Mouse (Mus musculus) heart, adult 2 months (tissue): ENCODE results near the gene Abca7. TPM values are rescaled to one million over a fixed set of nuclear protein-coding genes. Genes with fewer than 3 reads are reported as not detected.
"Not testable (repeated sequence)": the region's sequence is repeated elsewhere in the genome, so short reads cannot be mapped to it uniquely, and the experiment has no call there.

Experiments
- DNase-seq, 2 experiments: peaks; one replicate each; pipeline ENCODE4 v3.0.0; 2021
- H3K27ac ChIP-seq: fragments of 200-600 bp; 2 replicates; pipeline ENCODE4 v1.8.1; 2022
- H3K27me3 ChIP-seq: fragments of 200-500 bp; 2 replicates; pipeline ENCODE4 v1.6.1; 2012; ENCODE audit warnings: mild to moderate bottlenecking, low read length, inconsistent platforms, mixed read lengths; ENCODE audit not compliant: control insufficient read depth, insufficient read depth
- H3K36me3 ChIP-seq: fragments of 200-500 bp; 2 replicates; pipeline ENCODE4 v1.6.1; 2012; ENCODE audit warnings: low read length, inconsistent platforms; ENCODE audit not compliant: control insufficient read depth, insufficient read depth
- H3K4me1 ChIP-seq: fragments of 200-500 bp; 2 replicates; pipeline ENCODE4 v1.6.1; 2011; ENCODE audit warnings: low read length; ENCODE audit not compliant: control insufficient read depth, insufficient read depth
- H3K4me3 ChIP-seq: fragments of 200-600 bp; 2 replicates; pipeline ENCODE4 v1.8.1; 2022
- H3K79me2 ChIP-seq: fragments of 200-500 bp; replicated peaks from 2 replicates; pipeline ENCODE4 v1.6.1; 2012; ENCODE audit warnings: mild to moderate bottlenecking, inconsistent platforms, low read length, moderate library complexity, mixed read lengths; ENCODE audit not compliant: control insufficient read depth, insufficient read depth
- H3K9ac ChIP-seq: fragments of 200-500 bp; 2 replicates; pipeline ENCODE4 v1.6.1; 2012; ENCODE audit warnings: low read depth, mild to moderate bottlenecking, control low read depth, inconsistent platforms, low read length, mixed read lengths
- CTCF ChIP-seq: fragments of 200-600 bp; IDR thresholded peaks from 2 replicates; pipeline ENCODE4 v1.8.1; 2022; ENCODE audit warnings: antibody characterized with exemption, mild to moderate bottlenecking, moderate library complexity
- EP300 ChIP-seq: fragments of 200-500 bp; IDR thresholded peaks from 2 replicates; pipeline ENCODE4 v1.6.1; 2011; ENCODE audit warnings: low read depth, low read length, control low read depth; ENCODE audit not compliant: insufficient read depth
- POLR2A ChIP-seq: fragments of 200-500 bp; IDR thresholded peaks from 2 replicates; pipeline ENCODE4 v1.6.1; 2011; ENCODE audit warnings: mild to moderate bottlenecking, low read depth, low read length, control low read depth; ENCODE audit not compliant: insufficient read depth
- WGBS: fragments of 180-500 bp; shearing (Covaris S2); methylation state at CpG from one replicate; pipeline ENCODE4 v1.1.7; 2018; 5-methylcytosine and 5-hydroxymethylcytosine counted together
- intact Hi-C: fragments of 180-260 bp; cut with DNase I; formaldehyde crosslinking; loops from one replicate; pipeline ENCODE4 v1.15.1; 2025
- polyA plus RNA-seq: library from polyadenylated mRNA; depleted of rRNA; stranded (reverse); fragments of >200 nt; gene quantifications from 2 replicates; pipeline ENCODE4 v1.2.3, GENCODE M21; 2012
- total RNA-seq, 2 experiments: library from RNA; stranded (reverse); gene quantifications; 2 replicates each; pipeline ENCODE4 v1.2.3; 2021

Gene Abca7
- total and polyA plus RNA-seq, 3 experiments: 6.6 to 9.2 (median 8.0) TPM

- 15% methylated on average over 9 of the region's 9 CpGs for WGBS
- Histone ChIP-seq H3K4me3 (no peak overlapping the region), H3K36me3 (peaks cover 2% of the 10 kb centered on the region; the same call in 1 of the 2 replicates), H3K79me2 (no peaks in the 10 kb centered on the region), H3K27ac (peak overlapping the region; percentile 85), H3K27me3 (no peaks in the 10 kb centered on the region), H3K9ac (no peak overlapping the region), H3K4me1 (peaks cover 32% of the 10 kb centered on the region)
- intact Hi-C loops: no loop called here
- TF ChIP-seq CTCF (peak; percentile 76), POLR2A (0 out of 2 replicates have a peak, but pooled peaks have one; percentile 14), EP300 (peak; percentile 71)
- DNase-seq: peak; percentile 59 to 69
Measured at GRCm38 (mm10) chr10:80033511-80034391, 37.5 kb downstream of the Abca7 start.

- peak; percentile 85 for TF ChIP-seq EP300
- peak; percentile 55 for TF ChIP-seq POLR2A
- no peak for TF ChIP-seq CTCF
- H3K4me3 ChIP-seq: no peak overlapping the region
- peaks cover 2% of the 10 kb centered on the region; the same call in 1 of the 2 replicates for H3K36me3 ChIP-seq
- peak in 1 of 2 experiments; percentile 59 for DNase-seq
- WGBS: 50% methylated on average over 8 of the region's 8 CpGs
- peak overlapping the region; percentile 85 for H3K27ac ChIP-seq
- H3K9ac ChIP-seq: peak overlapping the region; percentile 18; the same call in 1 of the 2 replicates
- H3K4me1 ChIP-seq: peaks cover 32% of the 10 kb centered on the region
- intact Hi-C loops: loop anchor here (5.0 kb wide), 1 partner anchor 183 kb away; the partner anchor contains the start of gene Ptbp1
- H3K27me3 ChIP-seq: no peaks in the 10 kb centered on the region
- no peaks in the 10 kb centered on the region for H3K79me2 ChIP-seq
Measured at GRCm38 (mm10) chr10:80035148-80035547, 38.9 kb downstream of the Abca7 start.

GRCm38 (mm10) chr10:80035686-80036085 is 39.4 kb downstream of the Abca7 start:
- WGBS: 60% methylated on average over 5 of the region's 5 CpGs
- H3K27ac ChIP-seq: peak overlapping the region; percentile 85
- no peak overlapping the region for H3K9ac ChIP-seq
- H3K4me3 ChIP-seq: no peak overlapping the region
- TF ChIP-seq EP300 (no peak), CTCF (no peak), POLR2A (no peak)
- no peaks in the 10 kb centered on the region for H3K79me2 ChIP-seq
- no peaks in the 10 kb centered on the region for H3K27me3 ChIP-seq
- H3K4me1 ChIP-seq: peaks cover 32% of the 10 kb centered on the region
- H3K36me3 ChIP-seq: peaks cover 2% of the 10 kb centered on the region; the same call in 1 of the 2 replicates
- intact Hi-C loops: loop anchor here (5.0 kb wide), 1 partner anchor 183 kb away; the partner anchor contains the start of gene Ptbp1
- DNase-seq: no peak

- H3K27me3 ChIP-seq: no peaks in the 10 kb centered on the region
Measured at GRCm38 (mm10) chr10:80036832-80037231, 40.5 kb downstream of the Abca7 start.

DNA sequence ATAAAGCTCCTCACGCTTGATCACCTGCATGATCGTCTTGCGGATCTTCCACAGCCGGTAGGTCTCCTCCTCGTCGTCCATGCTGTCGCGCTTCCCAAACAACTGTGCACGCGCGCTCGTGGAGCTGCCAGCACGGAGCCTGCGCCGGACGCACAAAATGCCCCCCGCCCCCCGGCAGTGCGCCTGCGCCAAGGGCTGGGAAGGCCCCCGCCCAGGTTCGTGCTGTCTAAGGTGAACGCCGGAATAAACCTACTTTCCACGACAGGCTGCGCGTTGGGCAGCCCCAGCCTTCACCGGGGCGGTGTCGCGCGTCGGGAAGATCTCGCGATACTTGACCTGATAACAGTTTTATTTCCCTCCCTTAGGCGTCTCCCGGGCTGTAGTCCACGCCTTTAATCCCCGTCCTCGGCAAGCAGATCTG is 43.3 kb downstream of the Abca7 start, which contains the start of gene Polr2e:
Gene Polr2e (minus strand): TSS at position 237 of the 421 bp plus-strand sequence.
- Histone ChIP-seq H3K79me2 (no peaks in the 10 kb centered on the region), H3K4me1 (peaks cover 21% of the 10 kb centered on the region), H3K36me3 (peaks cover 2% of the 10 kb centered on the region; the same call in 1 of the 2 replicates), H3K27ac (peak within 1 kb of the TSS; percentile 89), H3K4me3 (peak within 1 kb of the TSS; percentile 98), H3K9ac (peak within 1 kb of the TSS; percentile 83), H3K27me3 (no peaks in the 10 kb centered on the region)
- intact Hi-C loops: loop anchor here (2.0 to 5.0 kb wide), 5 partner anchors 13 to 187 kb away; partner anchors contain the start of genes Abca7, Cnn2, Ptbp1 and Stk11
- peak; percentile 98 for TF ChIP-seq EP300
- peak; percentile 89 for TF ChIP-seq POLR2A
- TF ChIP-seq CTCF: 0 out of 2 replicates have a peak, but pooled peaks have one; percentile 9
- under 1% methylated on average over 40 of the region's 40 CpGs for WGBS
- peak; percentile 97 to 98 for DNase-seq

More at GRCm38 (mm10) chr10:80036832-80037231, 40.5 kb downstream of the Abca7 start:
- 34% methylated on average over 13 of the region's 13 CpGs for WGBS
- Histone ChIP-seq H3K4me3 (no peak overlapping the region), H3K36me3 (peaks cover 2% of the 10 kb centered on the region; the same call in 1 of the 2 replicates), H3K4me1 (peaks cover 32% of the 10 kb centered on the region), H3K27ac (peak overlapping the region; percentile 85), H3K9ac (no peak overlapping the region), H3K79me2 (no peaks in the 10 kb centered on the region)
- peak; percentile 72 to 89 for DNase-seq
- intact Hi-C loops: loop anchor here (5.0 kb wide), 1 partner anchor 185 kb away; the partner anchor contains the start of gene Ptbp1
- TF ChIP-seq EP300 (peak; percentile 98), POLR2A (no peak)

GRCm38 (mm10) chr10:80041409-80042060 is 45.2 kb downstream of the Abca7 start:
- H3K27ac ChIP-seq, H3K9ac ChIP-seq, H3K79me2 ChIP-seq, H3K4me3 ChIP-seq, H3K27me3 ChIP-seq, intact Hi-C loops, H3K36me3 ChIP-seq, H3K4me1 ChIP-seq, DNase-seq: not testable (repeated sequence)
- WGBS: 83% methylated on average over 8 of the region's 8 CpGs
